Mouse (Mus musculus): ENCODE measurements at regions not wholly inside any gene's neighbourhood (a gene's known extent, or its start where the extent isn't known, plus 50 kb on each side); places are given as distances from the start of the nearest gene placed in this dataset.

DNA sequence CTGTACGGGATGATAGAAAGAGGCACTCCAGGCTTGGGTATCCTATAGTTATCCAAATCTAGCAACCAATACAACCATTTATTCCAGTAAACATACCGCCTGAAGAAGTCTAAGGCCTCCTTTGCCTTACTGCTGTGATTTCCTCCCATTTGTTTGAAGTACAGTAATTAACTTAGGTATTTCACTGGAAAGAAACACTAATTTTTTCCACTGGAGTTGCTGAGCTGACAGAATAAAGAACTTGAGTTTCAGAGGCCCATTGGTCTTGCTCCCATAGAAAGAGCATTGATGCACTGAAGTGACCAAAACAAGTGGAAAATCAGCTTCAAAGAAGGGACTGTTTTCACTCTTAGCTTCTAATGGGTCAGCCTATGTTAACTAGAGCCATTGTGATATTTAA lies 1100.8 kb upstream of the Gm7489 start:
- 90% methylated on average over 2 of the region's 2 CpGs for WGBS
- Histone ChIP-seq H3K27me3 (ENCODE audit: control insufficient read depth, insufficient read depth, low read length) (no peaks in the 10 kb centered on the region), H3K27ac (ENCODE audit: insufficient read depth, low read depth, low read length) (no peak overlapping the region), H3K4me3 (ENCODE audit: low read depth, low read length) (no peak overlapping the region), H3K36me3 (ENCODE audit: control insufficient read depth, insufficient read depth, low read length) (no peaks in the 10 kb centered on the region), H3K4me1 (ENCODE audit: control insufficient read depth, insufficient read depth, insufficient read length, low read length) (no peaks in the 10 kb centered on the region)
- TF ChIP-seq CTCF (IDR thresholded peaks at IDR 0.05; ENCODE audit: extremely low read depth, insufficient read length, insufficient replicate concordance, low read depth, low read length) (no peak), POLR2A (IDR thresholded peaks at IDR 0.05; ENCODE audit: low read depth, low read length) (no peak)

DNA sequence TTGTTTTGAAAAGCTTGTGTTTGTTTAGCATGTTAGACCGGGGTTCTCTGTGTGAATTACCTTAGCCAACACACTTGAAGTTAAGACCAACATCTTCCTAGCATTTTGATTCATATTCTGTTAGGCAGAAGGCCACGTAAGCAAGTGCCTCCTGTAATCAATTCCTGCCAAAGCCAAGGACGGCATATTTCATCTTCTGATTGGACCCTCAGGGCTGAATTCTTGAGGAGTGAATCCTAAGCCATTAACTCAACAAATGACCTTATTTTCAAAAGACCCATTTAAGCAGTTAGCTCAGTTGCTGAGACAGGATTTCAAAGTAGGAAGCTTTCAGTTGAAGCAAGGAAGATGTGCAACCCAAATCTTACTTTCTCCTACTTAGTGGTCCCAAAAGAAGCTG lies 1099.5 kb upstream of the Gm7489 start:
- Histone ChIP-seq H3K4me3 (ENCODE audit: low read depth, low read length) (no peak overlapping the region), H3K4me1 (ENCODE audit: control insufficient read depth, insufficient read depth, insufficient read length, low read length) (no peaks in the 10 kb centered on the region), H3K36me3 (ENCODE audit: control insufficient read depth, insufficient read depth, low read length) (no peaks in the 10 kb centered on the region), H3K27me3 (ENCODE audit: control insufficient read depth, insufficient read depth, low read length) (no peaks in the 10 kb centered on the region), H3K27ac (ENCODE audit: insufficient read depth, low read depth, low read length) (no peak overlapping the region)
- TF ChIP-seq POLR2A (IDR thresholded peaks at IDR 0.05; ENCODE audit: low read depth, low read length) (no peak), CTCF (IDR thresholded peaks at IDR 0.05; ENCODE audit: extremely low read depth, insufficient read length, insufficient replicate concordance, low read depth, low read length) (no peak)
- 65% methylated on average over 3 of the region's 3 CpGs for WGBS

DNA sequence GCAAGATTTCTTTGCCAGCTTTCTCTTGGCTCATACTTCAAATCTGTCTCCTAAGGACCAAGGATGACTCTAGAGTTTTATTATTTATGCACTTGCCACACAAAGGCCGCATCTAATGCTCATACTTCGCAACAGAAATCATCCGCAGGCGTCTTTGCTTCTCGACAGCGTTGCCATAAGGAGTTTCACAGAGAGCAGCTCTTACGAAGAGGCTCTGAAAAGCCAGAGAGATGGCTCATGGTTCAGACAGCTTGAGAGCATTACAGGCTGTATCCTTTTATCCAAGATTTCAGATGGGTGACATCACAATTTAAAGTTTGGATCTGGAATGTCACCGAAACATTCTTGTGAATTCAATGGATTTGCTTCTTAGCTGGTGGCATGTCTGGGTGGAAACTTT lies 1098.7 kb upstream of the Gm7489 start:
- Histone ChIP-seq H3K36me3 (ENCODE audit: control insufficient read depth, insufficient read depth, low read length) (no peaks in the 10 kb centered on the region), H3K4me3 (ENCODE audit: low read depth, low read length) (no peak overlapping the region), H3K27ac (ENCODE audit: insufficient read depth, low read depth, low read length) (no peak overlapping the region), H3K4me1 (ENCODE audit: control insufficient read depth, insufficient read depth, insufficient read length, low read length) (no peaks in the 10 kb centered on the region), H3K27me3 (ENCODE audit: control insufficient read depth, insufficient read depth, low read length) (no peaks in the 10 kb centered on the region)
- TF ChIP-seq CTCF (IDR thresholded peaks at IDR 0.05; ENCODE audit: extremely low read depth, insufficient read length, insufficient replicate concordance, low read depth, low read length) = no peak
- TF ChIP-seq POLR2A (IDR thresholded peaks at IDR 0.05; ENCODE audit: low read depth, low read length) = no peak
- 85% methylated on average over 8 of the region's 8 CpGs for WGBS

DNA sequence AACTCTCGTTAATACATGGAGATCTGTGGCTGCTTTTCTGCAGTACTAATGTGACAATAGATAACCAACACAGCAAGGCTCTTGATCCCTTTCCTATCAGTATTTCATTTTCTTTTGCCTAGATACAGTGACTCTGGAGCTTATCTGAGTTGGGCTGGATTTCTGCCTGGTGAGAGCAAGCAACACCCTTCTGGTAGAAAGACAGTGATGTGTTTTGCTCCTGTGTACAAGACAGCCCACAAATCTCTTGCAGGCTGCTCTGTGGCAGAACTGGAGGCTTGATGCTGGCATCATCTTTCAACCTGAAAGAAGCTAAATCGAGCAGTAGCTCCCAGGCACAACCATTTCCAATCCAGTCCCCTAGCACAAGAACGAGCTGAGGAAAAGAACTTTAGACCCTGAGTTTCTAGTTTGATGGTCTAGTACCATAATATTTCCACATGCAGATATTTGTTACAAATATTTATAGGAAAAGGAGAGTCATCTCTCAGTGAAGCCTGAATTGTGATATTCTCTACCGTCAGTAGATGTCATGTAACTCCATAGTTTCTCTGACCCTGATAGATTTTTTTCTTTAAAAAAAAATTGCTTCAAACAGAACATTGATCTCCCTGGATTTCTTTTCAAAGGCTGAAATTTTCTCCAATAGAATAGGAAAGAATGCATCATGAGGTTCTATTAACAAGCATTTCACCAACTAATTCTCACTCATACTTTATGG lies 1079.1 kb upstream of the Gm7489 start:
- TF ChIP-seq POLR2A (IDR thresholded peaks at IDR 0.05; ENCODE audit: low read depth, low read length) = no peak
- no peak for TF ChIP-seq CTCF (IDR thresholded peaks at IDR 0.05; ENCODE audit: extremely low read depth, insufficient read length, insufficient replicate concordance, low read depth, low read length)

DNA sequence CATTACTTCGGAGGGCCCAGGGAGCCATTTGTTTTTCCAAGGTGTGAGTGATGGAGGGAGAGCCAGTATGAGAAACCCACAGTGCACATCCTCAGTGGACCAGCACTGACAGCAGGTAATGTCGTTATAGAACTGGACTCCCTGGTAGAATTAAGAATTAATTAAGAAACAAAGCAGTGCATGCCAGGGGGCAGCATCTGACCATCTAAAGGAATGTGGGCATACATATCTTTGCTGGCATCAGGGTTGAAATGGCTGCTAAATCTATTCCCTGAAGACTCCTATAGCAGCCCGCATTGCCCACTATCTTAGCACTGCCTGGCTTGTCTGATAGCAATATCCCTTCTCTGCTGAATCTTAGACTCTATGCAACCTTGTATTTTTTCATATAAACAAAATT lies 1076.1 kb upstream of the Gm7489 start:
- TF ChIP-seq POLR2A (IDR thresholded peaks at IDR 0.05; ENCODE audit: low read depth, low read length) (no peak), CTCF (IDR thresholded peaks at IDR 0.05; ENCODE audit: extremely low read depth, insufficient read length, insufficient replicate concordance, low read depth, low read length) (no peak)
- 77% methylated on average over 3 of the region's 3 CpGs for WGBS

More for the DNA sequence above, 1079.1 kb upstream of the Gm7489 start:
- Histone ChIP-seq H3K27ac (ENCODE audit: insufficient read depth, low read depth, low read length) (no peak overlapping the region), H3K36me3 (ENCODE audit: control insufficient read depth, insufficient read depth, low read length) (no peaks in the 10 kb centered on the region), H3K4me3 (ENCODE audit: low read depth, low read length) (no peak overlapping the region), H3K27me3 (ENCODE audit: control insufficient read depth, insufficient read depth, low read length) (no peaks in the 10 kb centered on the region), H3K4me1 (ENCODE audit: control insufficient read depth, insufficient read depth, insufficient read length, low read length) (no peaks in the 10 kb centered on the region)
- 65% methylated on average over 4 of the region's 4 CpGs for WGBS

DNA sequence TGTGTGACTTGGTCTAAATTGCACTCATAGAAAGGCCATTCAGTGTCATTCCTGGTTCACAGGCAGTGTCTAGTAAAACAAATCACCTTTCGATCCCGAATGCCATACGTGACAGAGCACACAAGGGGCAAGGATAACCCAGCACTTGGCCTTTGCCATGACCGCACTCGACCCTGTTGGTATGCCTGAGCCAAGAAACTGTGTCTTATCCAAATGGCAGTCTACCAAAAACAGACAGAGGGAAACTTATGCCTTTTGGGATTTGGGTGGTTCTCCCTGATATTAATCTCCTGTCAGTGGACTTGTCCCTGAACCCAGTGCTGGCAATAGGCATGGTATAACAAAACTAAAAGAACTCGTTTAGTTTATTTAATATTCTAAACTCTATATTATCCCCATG lies 1063.9 kb upstream of the Gm7489 start:
- Histone ChIP-seq H3K36me3 (ENCODE audit: control insufficient read depth, insufficient read depth, low read length) (no peaks in the 10 kb centered on the region), H3K27me3 (ENCODE audit: control insufficient read depth, insufficient read depth, low read length) (no peaks in the 10 kb centered on the region), H3K4me1 (ENCODE audit: control insufficient read depth, insufficient read depth, insufficient read length, low read length) (no peaks in the 10 kb centered on the region), H3K4me3 (ENCODE audit: low read depth, low read length) (no peak overlapping the region), H3K27ac (ENCODE audit: insufficient read depth, low read depth, low read length) (no peak overlapping the region)
- TF ChIP-seq CTCF (IDR thresholded peaks at IDR 0.05; ENCODE audit: extremely low read depth, insufficient read length, insufficient replicate concordance, low read depth, low read length) (no peak), POLR2A (IDR thresholded peaks at IDR 0.05; ENCODE audit: low read depth, low read length) (no peak)
- WGBS = 84% methylated on average over 6 of the region's 6 CpGs

More for the DNA sequence above, 1076.1 kb upstream of the Gm7489 start:
- Histone ChIP-seq H3K4me1 (ENCODE audit: control insufficient read depth, insufficient read depth, insufficient read length, low read length) (no peaks in the 10 kb centered on the region), H3K27me3 (ENCODE audit: control insufficient read depth, insufficient read depth, low read length) (no peaks in the 10 kb centered on the region), H3K4me3 (ENCODE audit: low read depth, low read length) (no peak overlapping the region), H3K27ac (ENCODE audit: insufficient read depth, low read depth, low read length) (no peak overlapping the region), H3K36me3 (ENCODE audit: control insufficient read depth, insufficient read depth, low read length) (no peaks in the 10 kb centered on the region)

DNA sequence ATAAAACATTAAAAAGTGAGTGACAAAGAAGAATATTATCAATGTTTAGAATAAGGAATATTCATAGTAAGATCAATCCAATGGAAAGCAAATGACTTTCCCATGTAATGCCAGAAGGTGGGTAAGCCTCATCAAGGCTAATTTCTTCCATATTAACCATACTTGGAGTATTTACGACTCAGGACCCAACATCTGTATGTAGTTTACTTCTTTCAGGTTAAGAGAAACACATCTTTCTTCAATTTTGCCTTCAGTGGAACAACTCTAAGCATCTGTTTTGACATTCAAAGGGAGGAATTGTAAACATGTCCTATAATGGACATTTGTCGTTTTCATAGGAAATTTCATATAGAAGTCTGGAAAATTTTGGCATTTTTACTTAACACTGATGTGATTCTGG lies 1047.8 kb upstream of the Gm7489 start:
- H3K4me3 ChIP-seq (ENCODE audit: low read depth, low read length) = no peak overlapping the region
- TF ChIP-seq CTCF (IDR thresholded peaks at IDR 0.05; ENCODE audit: extremely low read depth, insufficient read length, insufficient replicate concordance, low read depth, low read length) = no peak
- TF ChIP-seq POLR2A (IDR thresholded peaks at IDR 0.05; ENCODE audit: low read depth, low read length) = no peak
- no peak overlapping the region for H3K27ac ChIP-seq (ENCODE audit: insufficient read depth, low read depth, low read length)
- H3K4me1 ChIP-seq (ENCODE audit: control insufficient read depth, insufficient read depth, insufficient read length, low read length) = no peaks in the 10 kb centered on the region
- WGBS = 84% methylated on average over 2 of the region's 2 CpGs
- no peaks in the 10 kb centered on the region for H3K27me3 ChIP-seq (ENCODE audit: control insufficient read depth, insufficient read depth, low read length)
- no peaks in the 10 kb centered on the region for H3K36me3 ChIP-seq (ENCODE audit: control insufficient read depth, insufficient read depth, low read length)

All from small intestine, adult 2 months (tissue).